Mouse (Mus musculus): ENCODE measurements around the gene Efcab6.
A peak's percentile ranks its signal among the peaks of the same experiment; 100 is the strongest.

The Efcab6 gene

GRCm38 (mm10) chr15:83865626-83866025 lies 199.6 kb downstream of the Efcab6 start:
- DNase-seq = no peak

GRCm38 (mm10) chr15:83857129-83857528 lies 208.1 kb downstream of the Efcab6 start:
- DNase-seq = peak; percentile 23

GRCm38 (mm10) chr15:83853400-83853811 lies 211.8 kb downstream of the Efcab6 start:
- DNase-seq = no peak

GRCm38 (mm10) chr15:83848193-83848592 lies 217.0 kb downstream of the Efcab6 start:
- no peak for DNase-seq

- no peak for DNase-seq
These were observed 217.7 kb downstream of the Efcab6 start for GRCm38 (mm10) chr15:83847512-83847911.

GRCm38 (mm10) chr15:83846592-83846991 lies 218.6 kb downstream of the Efcab6 start:
- DNase-seq = no peak

- no peak for DNase-seq
These were observed 219.4 kb downstream of the Efcab6 start for GRCm38 (mm10) chr15:83845734-83846133.

- no peak for DNase-seq
These were observed 222.0 kb downstream of the Efcab6 start for GRCm38 (mm10) chr15:83842915-83843789.

GRCm38 (mm10) chr15:83842419-83842818 lies 222.8 kb downstream of the Efcab6 start:
- no peak for DNase-seq

- no peak for DNase-seq
These were observed 224.0 kb downstream of the Efcab6 start for GRCm38 (mm10) chr15:83840950-83841719.

- DNase-seq = no peak
These were observed 232.9 kb downstream of the Efcab6 start for GRCm38 (mm10) chr15:83832265-83832664.

- DNase-seq = no peak
These were observed 236.0 kb downstream of the Efcab6 start for GRCm38 (mm10) chr15:83829226-83829625.

- DNase-seq = no peak
These were observed 237.2 kb downstream of the Efcab6 start for GRCm38 (mm10) chr15:83828011-83828410.

All from thymus, postnatal 14 days (tissue).